Comparison of ENCODE assay signal across 8 mouse cellular contexts in the genomic region with DNA sequence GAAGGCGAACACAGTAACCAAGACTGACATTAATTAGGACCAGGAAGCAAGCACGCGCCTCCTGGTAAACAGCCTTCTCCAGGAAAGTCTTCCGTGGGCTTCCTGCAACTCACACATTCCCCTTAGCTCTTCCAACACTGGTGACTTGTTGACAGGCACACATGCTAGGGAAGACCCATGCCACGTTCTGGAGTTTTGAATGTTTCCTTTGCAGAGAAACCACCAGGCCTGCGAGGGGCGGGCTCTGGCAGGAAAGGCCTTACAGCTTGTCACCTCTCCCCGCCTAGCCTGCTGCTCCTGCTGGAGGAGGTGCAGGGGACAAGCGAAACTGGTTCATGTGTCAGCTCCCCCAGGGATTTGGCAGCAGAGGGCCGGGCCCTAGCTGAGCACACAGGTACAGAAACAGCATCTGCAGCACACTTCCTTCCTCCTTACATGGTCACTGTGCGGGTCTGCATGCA. TPM values are rescaled to one million over a fixed set of nuclear protein-coding genes. Genes with fewer than 3 reads are reported as not detected.
A peak's percentile ranks its signal among the peaks of the same experiment; 100 is the strongest.
DNase-seq lines count a peak whose midpoint lies in the region; ATAC-seq and TF ChIP-seq lines count a peak whose summit lies in the region.

No protein-coding gene starts in this region.

- H3K4me3 ChIP-seq in embryonic facial prominence, embryonic 15.5 days (replicated peaks), result 0 out of 2 replicates have a peak overlapping the region, but pooled peaks have one; percentile 17
- H3K4me3 ChIP-seq in heart, embryonic 13.5 days, result peak overlapping the region; percentile 33
- no peak overlapping the region for H3K4me3 ChIP-seq in kidney, embryonic 14.5 days (ENCODE audit: low read length)
- no peak overlapping the region for H3K4me3 ChIP-seq in spleen, adult 2 months (ENCODE audit: extremely low read depth, insufficient read depth, insufficient read length)

- peak; percentile 70 for ATAC-seq in embryonic facial prominence, embryonic 15.5 days (ENCODE audit: insufficient number of reproducible peaks, low FRiP score, low TSS enrichment, low read depth)
- ATAC-seq in heart, embryonic 13.5 days (ENCODE audit: extremely low read depth, insufficient number of reproducible peaks, low FRiP score, low TSS enrichment), result peak; percentile 54
- ATAC-seq in kidney, embryonic 14.5 days (ENCODE audit: low FRiP score, low TSS enrichment), result peak; percentile 82

- TF ChIP-seq CTCF in spleen, adult 2 months (IDR thresholded peaks at IDR 0.05; ENCODE audit: extremely low read depth, insufficient read depth, insufficient read length, insufficient replicate concordance), result no peak

- peaks cover 18% of the 10 kb centered on the region for H3K4me1 ChIP-seq in embryonic facial prominence, embryonic 15.5 days
- peaks cover 32% of the 10 kb centered on the region for H3K4me1 ChIP-seq in heart, embryonic 13.5 days
- H3K4me1 ChIP-seq in kidney, embryonic 14.5 days (ENCODE audit: control insufficient read depth, insufficient read depth, low read length), result peaks cover 26% of the 10 kb centered on the region; the same call in 1 of the 2 replicates
- H3K4me1 ChIP-seq in spleen, adult 2 months (ENCODE audit: control insufficient read depth, insufficient read depth, insufficient read length), result peaks cover 3% of the 10 kb centered on the region; the same call in 1 of the 2 replicates

- peak overlapping the region; percentile 85 for H3K27ac ChIP-seq in embryonic facial prominence, embryonic 15.5 days (replicated peaks)
- peak overlapping the region; percentile 45 for H3K27ac ChIP-seq in heart, embryonic 13.5 days (replicated peaks)
- peak overlapping the region; percentile 88 for H3K27ac ChIP-seq in kidney, embryonic 14.5 days (ENCODE audit: low read depth, low read length)
- H3K27ac ChIP-seq in spleen, adult 2 months (ENCODE audit: insufficient read depth, low read length), result no peak overlapping the region

- H3K9ac ChIP-seq in embryonic facial prominence, embryonic 15.5 days, result no peak overlapping the region
- H3K9ac ChIP-seq in heart, embryonic 13.5 days, result peak overlapping the region; percentile 64
- 0 out of 2 replicates have a peak overlapping the region, but pooled peaks have one; percentile 2 for H3K9ac ChIP-seq in kidney, embryonic 14.5 days (ENCODE audit: low read depth, low read length)

- peak overlapping the region; percentile 40 for H3K4me2 ChIP-seq in embryonic facial prominence, embryonic 15.5 days (replicated peaks)
- H3K4me2 ChIP-seq in heart, embryonic 13.5 days, result peak overlapping the region; percentile 64
- H3K4me2 ChIP-seq in kidney, embryonic 14.5 days (replicated peaks; ENCODE audit: low read depth, low read length), result peak overlapping the region; percentile 25

- H3K27me3 ChIP-seq in embryonic facial prominence, embryonic 15.5 days, result no peaks in the 10 kb centered on the region
- H3K27me3 ChIP-seq in heart, embryonic 13.5 days (replicated peaks), result no peaks in the 10 kb centered on the region
- H3K27me3 ChIP-seq in kidney, embryonic 14.5 days (ENCODE audit: control insufficient read depth, insufficient read depth, low read length), result no peaks in the 10 kb centered on the region
- H3K27me3 ChIP-seq in spleen, adult 2 months (ENCODE audit: control insufficient read depth, insufficient read depth, low read length), result no peaks in the 10 kb centered on the region

- DNase-seq in spleen, adult 18-20 months, result peak; percentile 11 to 18
- no peak for DNase-seq in spleen, adult 12 weeks (ENCODE audit: low spot score)
- DNase-seq in lung, postnatal 25 days (ENCODE audit: low spot score), result peak; percentile 54
- peak; percentile 8 to 20 for DNase-seq in spleen, adult 2 months (ENCODE audit: low read depth in 1 of 2, low spot score in 2 of 2)
- no peak for DNase-seq in layer of hippocampus, postnatal 25 days (ENCODE audit: extremely low spot score in 1 of 2, low spot score in 1 of 2)

- no peak for TF ChIP-seq POLR2A in spleen, adult 2 months (IDR thresholded peaks at IDR 0.05; ENCODE audit: low read depth, low read length)

- WGBS in embryonic facial prominence, embryonic 15.5 days, result 7% methylated on average over 10 of the region's 11 CpGs
- WGBS in heart, embryonic 13.5 days, result 12% methylated on average over 11 of the region's 11 CpGs
- 10% methylated on average over 11 of the region's 11 CpGs for WGBS in kidney, embryonic 14.5 days
- 28% methylated on average over 11 of the region's 11 CpGs for WGBS in spleen, adult 2 months

- H3K9me3 ChIP-seq in embryonic facial prominence, embryonic 15.5 days (replicated peaks), result no peaks in the 10 kb centered on the region
- H3K9me3 ChIP-seq in heart, embryonic 13.5 days, result no peaks in the 10 kb centered on the region
- H3K9me3 ChIP-seq in kidney, embryonic 14.5 days (ENCODE audit: control insufficient read depth, low read length), result no peaks in the 10 kb centered on the region

- no peaks in the 10 kb centered on the region for H3K36me3 ChIP-seq in embryonic facial prominence, embryonic 15.5 days
- H3K36me3 ChIP-seq in heart, embryonic 13.5 days, result no peaks in the 10 kb centered on the region
- H3K36me3 ChIP-seq in kidney, embryonic 14.5 days (ENCODE audit: control insufficient read depth, insufficient read depth, low read length), result no peaks in the 10 kb centered on the region
- H3K36me3 ChIP-seq in spleen, adult 2 months (ENCODE audit: control insufficient read depth, insufficient read depth, low read length), result no peaks in the 10 kb centered on the region

RNA-seq across cellular contexts. Expression of a gene that starts 48.2 kb away (rescaled TPM):
- polyA plus RNA-seq in embryonic facial prominence, embryonic 15.5 days (2015; fragmentation: Nextera tagmentation; extraction: Ambion mirVana), result 11.4 and 12.2 TPM in 2 replicates
- 5.0 and 5.2 TPM in 2 replicates for polyA plus RNA-seq in heart, embryonic 13.5 days (2015; fragmentation: Nextera tagmentation; extraction: Ambion mirVana)
- 17.1 and 19.2 TPM in 2 replicates for polyA plus RNA-seq in kidney, embryonic 14.5 days (2014; fragmentation: Nextera tagmentation; extraction: Ambion mirVana)
- polyA plus RNA-seq in spleen, adult 2 months (2012; rRNA removed), result 53.5 and 78.8 TPM in 2 replicates
- total RNA-seq in layer of hippocampus, postnatal 25 days (2021), result 100 to 1,000 TPM in 1 of 2 experiments, 10 to 100 TPM in 1; 86.8 to 102 TPM

Comparison
In these comparisons a context has a peak if more than half of its experiments do, and no peak if none do; other contexts are left out.
1. DNase-seq: peak in spleen, adult 18-20 months (2 of 2), lung, postnatal 25 days (single experiment) and spleen, adult 2 months (2 of 2); none in spleen, adult 12 weeks (single experiment) and layer of hippocampus, postnatal 25 days (0 of 2).
2. H3K4me3 ChIP-seq: peak in embryonic facial prominence, embryonic 15.5 days (single experiment) and heart, embryonic 13.5 days (single experiment); none in kidney, embryonic 14.5 days (single experiment) and spleen, adult 2 months (single experiment).
3. Peak in every context shown above with its lines, with median percentiles within 50 percentile points of each other: ATAC-seq and H3K4me2 ChIP-seq.